Mouse (Mus musculus) intestine, embryonic 14.5 days (tissue): Measurements from ENCODE around the gene Ipo9. TPM values are rescaled to one million over a fixed set of nuclear protein-coding genes. Genes with fewer than 3 reads are reported as not detected.

Experiments
- ATAC-seq: fragments of 200-750 bp; cut with Nextera tagmentation; replicated peaks from 2 replicates; pipeline ENCODE4 v1.8.0; 2017; ENCODE audit warnings: low read depth, moderate number of reproducible peaks, moderate TSS enrichment, moderate library complexity; ENCODE audit not compliant: low FRiP score, low TSS enrichment
- DNase-seq: peaks from one replicate; pipeline ENCODE4 v3.0.0-alpha.2; 2018; ENCODE audit warnings: low spot score
- H3K27ac ChIP-seq: fragments of 300-500 bp; sonication (generic); 2 replicates; pipeline ENCODE4 v1.5.1; 2014; ENCODE audit warnings: low read depth, mild to moderate bottlenecking, control low read depth
- H3K27me3 ChIP-seq: fragments of 300-500 bp; sonication (generic); replicated peaks from 2 replicates; pipeline ENCODE4 v1.6.1; 2014; ENCODE audit warnings: low read length, control low read depth; ENCODE audit not compliant: control insufficient read depth, insufficient read depth
- H3K36me3 ChIP-seq: fragments of 300-500 bp; sonication (generic); 2 replicates; pipeline ENCODE4 v1.6.1; 2014; ENCODE audit warnings: low read length, control low read depth; ENCODE audit not compliant: control insufficient read depth, insufficient read depth
- H3K4me1 ChIP-seq: fragments of 300-500 bp; sonication (generic); replicated peaks from 2 replicates; pipeline ENCODE4 v1.6.1; 2014; ENCODE audit warnings: low read length, control low read depth, mixed read lengths; ENCODE audit not compliant: control insufficient read depth, insufficient read depth
- H3K4me2 ChIP-seq: fragments of 300-500 bp; sonication (generic); 2 replicates; pipeline ENCODE4 v1.6.1; 2014; ENCODE audit warnings: low read length
- H3K4me3 ChIP-seq: fragments of 300-500 bp; sonication (generic); 2 replicates; pipeline ENCODE4 v1.5.1; 2014; ENCODE audit warnings: low read depth, low read length, control low read depth, mixed read lengths
- H3K9ac ChIP-seq: fragments of 300-500 bp; sonication (generic); 2 replicates; pipeline ENCODE4 v1.6.1; 2014; ENCODE audit warnings: mild to moderate bottlenecking, low read length
- H3K9me3 ChIP-seq: fragments of 300-500 bp; sonication (generic); 2 replicates; pipeline ENCODE4 v1.6.1; 2016; ENCODE audit warnings: low read length, control low read depth; ENCODE audit not compliant: control insufficient read depth
- WGBS: fragments of 180-500 bp; shearing (Covaris S2); extraction: QIAGEN DNeasy Blood & Tissue Kit; methylation state at CpG from one replicate; pipeline ENCODE4 v1.1.7; 2014; 5-methylcytosine and 5-hydroxymethylcytosine counted together
- polyA plus RNA-seq: library from polyadenylated mRNA; unstranded; fragments of >200 nt; fragmentation: Nextera tagmentation; extraction: Ambion mirVana; gene quantifications from 2 replicates; pipeline ENCODE4 v1.2.1, GENCODE M21; 2014

Gene Ipo9
- polyA plus RNA-seq, 1 experiment from 2014 or later = 121 TPM

DNA sequence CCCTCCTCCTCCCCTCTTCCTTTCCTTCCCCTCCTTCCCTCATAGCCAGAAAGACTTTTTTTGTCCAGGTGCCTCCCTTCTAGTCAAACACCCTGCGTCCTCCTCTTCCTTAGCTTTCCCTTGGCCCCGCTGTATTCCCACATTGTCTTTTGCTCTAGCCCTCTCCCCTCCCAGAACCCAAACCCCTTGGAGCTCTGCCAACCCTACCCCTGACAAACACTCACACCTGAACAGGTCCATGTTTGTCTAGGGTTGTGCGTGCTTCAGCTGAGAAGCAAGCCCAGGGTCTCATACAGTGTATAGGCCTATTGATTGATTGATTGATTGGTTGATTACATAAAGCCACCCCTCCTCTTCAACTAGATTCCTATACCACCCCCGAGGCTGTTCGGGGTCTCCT, 60.9 kb downstream of the Ipo9 start:
- WGBS = 70% methylated on average over 5 of the region's 5 CpGs
- DNase-seq (no peak), ATAC-seq (no peak)
- Histone ChIP-seq H3K9me3 (no peaks in the 10 kb centered on the region), H3K27ac (no peak overlapping the region), H3K4me1 (peaks cover 13% of the 10 kb centered on the region), H3K4me3 (no peak overlapping the region), H3K36me3 (no peaks in the 10 kb centered on the region), H3K27me3 (no peaks in the 10 kb centered on the region), H3K4me2 (no peak overlapping the region), H3K9ac (no peak overlapping the region)

DNA sequence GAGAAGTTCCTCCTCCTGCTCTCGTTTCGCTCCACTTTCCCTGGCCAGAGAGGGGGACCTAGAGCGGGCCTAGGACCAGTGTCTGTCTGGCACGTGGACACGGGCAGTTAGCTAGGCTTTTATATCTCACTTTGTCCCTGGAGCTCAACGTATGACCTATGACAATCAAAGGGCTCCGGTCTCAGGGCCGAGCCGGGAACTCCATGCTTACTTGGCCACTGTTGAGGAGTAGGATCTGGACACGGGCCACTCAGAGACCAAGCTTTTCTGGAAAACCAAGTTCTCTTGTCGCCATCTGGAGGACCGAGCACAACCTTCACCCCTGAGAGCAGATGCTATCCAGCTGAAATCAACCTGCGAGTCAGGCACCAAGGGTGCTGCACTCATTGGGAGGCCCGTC, 61.3 kb downstream of the Ipo9 start:
- WGBS = 14% methylated on average over 14 of the region's 14 CpGs
- ATAC-seq (peak; percentile 26; the same call in 1 of the 2 replicates), DNase-seq (peak; percentile 66)
- Histone ChIP-seq H3K9ac (peak overlapping the region; percentile 49; the same call in 1 of the 2 replicates), H3K36me3 (no peaks in the 10 kb centered on the region), H3K27ac (no peak overlapping the region), H3K9me3 (no peaks in the 10 kb centered on the region), H3K4me2 (peak overlapping the region; percentile 90), H3K4me3 (peak overlapping the region; percentile 37), H3K4me1 (peaks cover 10% of the 10 kb centered on the region), H3K27me3 (no peaks in the 10 kb centered on the region)

DNA sequence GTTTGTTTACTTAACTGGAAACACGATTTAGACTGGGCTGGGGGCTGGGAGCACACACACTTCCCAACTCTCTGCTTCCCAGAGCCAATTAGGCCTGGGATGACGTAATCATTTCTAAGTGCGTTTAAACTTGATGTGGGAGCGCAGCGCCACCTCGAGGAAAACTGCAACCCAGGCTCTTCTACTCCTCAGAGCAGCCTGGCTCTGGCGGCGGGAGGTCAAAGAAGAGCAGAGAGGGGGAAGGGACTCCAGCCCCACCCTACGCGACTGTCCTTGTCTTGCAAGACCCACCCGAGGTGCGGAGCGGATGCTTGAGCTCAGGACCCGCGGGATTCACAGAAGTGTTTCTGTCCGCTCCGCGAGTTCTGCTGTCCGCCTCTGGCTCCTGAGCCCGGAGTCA, 62.1 kb downstream of the Ipo9 start:
- H3K36me3 ChIP-seq = no peaks in the 10 kb centered on the region
- WGBS = 2% methylated on average over 20 of the region's 20 CpGs
- no peaks in the 10 kb centered on the region for H3K27me3 ChIP-seq
- no peak overlapping the region for H3K27ac ChIP-seq
- H3K4me3 ChIP-seq = peak overlapping the region; percentile 37
- H3K4me1 ChIP-seq = peaks cover 8% of the 10 kb centered on the region
- no peaks in the 10 kb centered on the region for H3K9me3 ChIP-seq
- H3K4me2 ChIP-seq = peak overlapping the region; percentile 90
- ATAC-seq (peak; percentile 78), DNase-seq (peak; percentile 91)
- peak overlapping the region; percentile 49 for H3K9ac ChIP-seq

DNA sequence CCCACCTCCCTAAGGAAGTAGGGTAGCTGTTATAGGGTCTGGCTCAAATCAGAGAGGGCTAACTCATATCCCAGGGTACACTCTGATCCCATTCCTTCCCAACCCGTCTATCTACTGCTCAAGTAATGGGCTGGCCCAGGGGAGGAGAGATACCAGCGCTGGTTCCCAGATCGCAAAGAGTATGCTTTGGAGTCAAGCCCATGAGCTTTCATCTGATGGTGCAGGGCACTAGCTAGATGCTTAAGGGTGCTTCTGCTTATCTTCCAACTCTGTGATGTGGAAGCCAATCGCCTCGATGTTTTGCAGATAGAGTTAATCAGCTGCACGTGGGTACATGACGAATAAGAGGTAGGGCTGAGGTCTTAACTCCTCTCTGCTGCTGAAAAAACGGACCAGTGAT, 62.7 kb downstream of the Ipo9 start:
- Histone ChIP-seq H3K36me3 (no peaks in the 10 kb centered on the region), H3K4me2 (no peak overlapping the region), H3K9ac (no peak overlapping the region), H3K27me3 (no peaks in the 10 kb centered on the region), H3K27ac (no peak overlapping the region), H3K4me3 (no peak overlapping the region), H3K9me3 (no peaks in the 10 kb centered on the region), H3K4me1 (peaks cover 4% of the 10 kb centered on the region)
- DNase-seq (no peak), ATAC-seq (no peak)
- 70% methylated on average over 8 of the region's 8 CpGs for WGBS

DNA sequence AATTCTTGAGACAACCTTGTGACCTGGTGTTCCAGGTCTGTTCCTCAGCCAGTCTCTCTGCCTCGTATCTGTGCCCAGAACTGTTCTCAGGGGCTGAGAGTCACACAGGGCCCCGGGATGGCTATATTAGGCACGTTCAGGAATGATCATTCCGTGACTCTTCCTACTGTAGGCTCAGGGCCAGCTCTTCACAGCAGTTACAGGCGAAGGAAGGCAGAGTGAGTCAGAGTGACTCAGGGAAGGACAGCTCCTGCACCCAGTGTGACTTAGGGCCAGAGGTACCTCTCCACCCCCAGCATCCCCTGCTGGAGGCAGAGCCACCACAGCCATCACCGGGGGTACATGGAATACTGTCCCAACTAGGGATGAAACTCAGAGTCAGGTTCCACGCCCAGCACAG, 63.3 kb downstream of the Ipo9 start:
- Histone ChIP-seq H3K4me2 (no peak overlapping the region), H3K4me1 (peaks cover 3% of the 10 kb centered on the region), H3K9me3 (no peaks in the 10 kb centered on the region), H3K27me3 (no peaks in the 10 kb centered on the region), H3K9ac (no peak overlapping the region), H3K4me3 (no peak overlapping the region), H3K36me3 (no peaks in the 10 kb centered on the region), H3K27ac (no peak overlapping the region)
- ATAC-seq (no peak), DNase-seq (no peak)
- WGBS = 78% methylated on average over 7 of the region's 7 CpGs

DNA sequence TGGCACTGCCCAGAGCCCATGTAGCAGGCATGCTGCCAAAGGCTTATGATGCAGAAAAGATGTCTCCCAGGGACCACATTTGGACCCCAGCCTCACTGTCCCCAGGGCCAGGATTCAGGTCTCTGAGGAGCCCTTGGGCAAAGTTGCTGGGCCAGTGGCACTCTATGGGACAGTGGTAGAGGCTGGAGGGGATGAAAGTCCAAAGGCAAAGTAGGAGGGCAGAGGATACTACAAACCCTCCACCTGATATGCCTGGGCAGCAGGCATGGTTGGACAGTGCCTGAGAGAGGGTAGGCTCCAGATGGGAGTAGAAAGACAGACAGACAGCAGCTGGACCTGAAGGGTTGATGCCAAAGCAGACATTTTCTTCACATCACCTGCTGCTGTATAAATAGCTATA, 63.9 kb downstream of the Ipo9 start:
- Histone ChIP-seq H3K4me3 (no peak overlapping the region), H3K36me3 (no peaks in the 10 kb centered on the region), H3K27me3 (no peaks in the 10 kb centered on the region), H3K27ac (no peak overlapping the region), H3K9me3 (no peaks in the 10 kb centered on the region), H3K4me1 (peaks cover 3% of the 10 kb centered on the region), H3K4me2 (no peak overlapping the region), H3K9ac (no peak overlapping the region)
- no peak for ATAC-seq
- DNase-seq = no peak

DNA sequence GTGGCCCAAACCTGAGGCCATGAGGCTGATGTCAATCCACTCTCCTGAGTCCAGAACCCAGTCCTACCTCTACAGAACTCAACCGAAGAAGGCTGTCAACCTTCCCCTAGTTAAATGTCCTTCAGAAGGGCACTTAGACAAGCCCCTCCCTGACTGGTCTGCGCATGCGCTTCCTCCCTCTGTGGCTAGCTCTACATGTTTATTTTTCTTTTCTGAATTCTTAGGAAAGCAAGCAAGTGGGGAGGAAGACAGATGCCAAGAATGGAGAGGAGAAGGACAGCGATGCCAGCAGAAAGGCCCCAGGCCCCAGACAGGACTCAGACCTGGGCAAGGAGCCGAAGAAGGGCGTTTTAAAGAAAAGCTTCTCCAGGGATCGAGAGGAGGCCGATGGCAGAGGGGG, 66.9 kb downstream of the Ipo9 start:
- no peaks in the 10 kb centered on the region for H3K36me3 ChIP-seq
- ATAC-seq (no peak), DNase-seq (no peak)
- no peaks in the 10 kb centered on the region for H3K27me3 ChIP-seq
- no peaks in the 10 kb centered on the region for H3K9me3 ChIP-seq
- H3K27ac ChIP-seq = no peak overlapping the region
- H3K4me1 ChIP-seq = 0 out of 2 replicates have a peak, but pooled peaks cover 6% of the 10 kb centered on the region
- no peak overlapping the region for H3K4me2 ChIP-seq
- WGBS = 79% methylated on average over 8 of the region's 8 CpGs
- no peak overlapping the region for H3K9ac ChIP-seq
- H3K4me3 ChIP-seq = no peak overlapping the region

DNA sequence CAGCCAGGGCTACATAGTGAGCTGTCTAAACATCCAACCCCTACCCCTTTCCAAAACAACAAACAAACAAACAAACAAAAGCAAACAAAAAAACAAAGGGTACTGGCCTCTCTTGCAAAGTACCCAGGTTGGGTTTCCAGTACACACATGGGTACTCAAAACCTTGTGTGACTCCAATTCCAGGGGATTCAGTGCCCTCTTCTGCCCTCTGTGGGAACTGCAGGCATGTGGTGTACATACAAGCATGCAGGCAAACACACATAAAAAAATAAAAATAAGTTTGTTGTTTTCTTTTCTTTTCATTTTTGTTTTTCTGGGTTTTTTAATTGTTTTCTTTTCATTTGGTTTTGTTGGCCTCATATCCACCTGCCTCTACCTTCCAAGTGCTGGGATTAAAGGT, 68.2 kb downstream of the Ipo9 start:
- Histone ChIP-seq H3K27ac (no peak overlapping the region), H3K4me1 (0 out of 2 replicates have a peak, but pooled peaks cover 8% of the 10 kb centered on the region), H3K4me3 (no peak overlapping the region), H3K27me3 (no peaks in the 10 kb centered on the region), H3K4me2 (no peak overlapping the region), H3K36me3 (no peaks in the 10 kb centered on the region), H3K9ac (no peak overlapping the region), H3K9me3 (no peaks in the 10 kb centered on the region)
- no peak for DNase-seq
- ATAC-seq = no peak

DNA sequence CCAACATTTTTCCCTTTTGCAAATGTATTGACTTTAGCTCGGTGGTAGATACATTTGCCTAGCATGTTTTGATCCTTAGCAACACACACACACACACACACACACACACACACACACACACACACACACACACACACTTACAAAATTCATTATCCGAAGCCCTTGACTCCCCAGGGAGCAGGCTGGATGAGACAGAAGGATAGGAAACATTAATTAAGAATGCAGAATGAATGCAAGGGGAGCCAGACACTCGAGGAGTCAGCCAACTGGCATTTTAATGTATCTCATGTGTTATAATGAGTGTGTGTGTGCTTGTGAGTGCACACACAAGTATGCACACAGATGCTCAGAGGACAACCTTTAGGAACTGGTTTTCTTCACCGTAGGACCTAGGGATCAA, 68.8 kb downstream of the Ipo9 start:
- Histone ChIP-seq H3K27ac (no peak overlapping the region), H3K9me3 (no peaks in the 10 kb centered on the region), H3K4me3 (no peak overlapping the region), H3K4me1 (0 out of 2 replicates have a peak, but pooled peaks cover 8% of the 10 kb centered on the region), H3K9ac (no peak overlapping the region), H3K36me3 (no peaks in the 10 kb centered on the region), H3K27me3 (no peaks in the 10 kb centered on the region), H3K4me2 (no peak overlapping the region)
- ATAC-seq = no peak
- 80% methylated on average over 4 of the region's 4 CpGs for WGBS
- no peak for DNase-seq
